Mouse (Mus musculus) neural tube, embryonic 11.5 days (tissue): Measurements from ENCODE around the gene Slc1a7. TPM values are rescaled to one million over a fixed set of nuclear protein-coding genes. Genes with fewer than 3 reads are reported as not detected.

ENCODE experiments used
- ATAC-seq: fragments of 200-750 bp; cut with Nextera tagmentation; 2 replicates; pipeline ENCODE4 v1.8.0; 2017; ENCODE audit warnings: moderate number of reproducible peaks, mild to moderate bottlenecking, moderate TSS enrichment, moderate library complexity; ENCODE audit not compliant: insufficient read depth, low FRiP score, low TSS enrichment
- DNase-seq: peaks from one replicate; pipeline ENCODE4 v3.0.0-alpha.2; 2015; ENCODE audit warnings: low spot score
- H3K27ac ChIP-seq: fragments of 300-500 bp; sonication (generic); 2 replicates; pipeline ENCODE4 v1.5.1; 2014; ENCODE audit warnings: low read depth, mild to moderate bottlenecking, low read length
- H3K27me3 ChIP-seq: fragments of 300-500 bp; sonication (generic); 2 replicates; pipeline ENCODE4 v1.6.1; 2014; ENCODE audit warnings: mild to moderate bottlenecking, low read length, mixed read lengths; ENCODE audit not compliant: control insufficient read depth, insufficient read depth
- H3K36me3 ChIP-seq: fragments of 300-500 bp; sonication (generic); 2 replicates; pipeline ENCODE4 v1.6.1; 2014; ENCODE audit warnings: mild to moderate bottlenecking, low read length, moderate library complexity, mixed read lengths; ENCODE audit not compliant: control insufficient read depth, insufficient read depth
- H3K4me1 ChIP-seq: fragments of 300-500 bp; sonication (generic); 2 replicates; pipeline ENCODE4 v1.6.1; 2014; ENCODE audit warnings: low read length, mixed read lengths; ENCODE audit not compliant: control insufficient read depth, insufficient read depth
- H3K4me2 ChIP-seq: fragments of 300-500 bp; sonication (generic); 2 replicates; pipeline ENCODE4 v1.6.1; 2014; ENCODE audit warnings: low read depth, mild to moderate bottlenecking, moderate library complexity
- H3K4me3 ChIP-seq: fragments of 300-500 bp; sonication (generic); 2 replicates; pipeline ENCODE4 v1.5.1; 2014; ENCODE audit warnings: low read depth, low read length
- H3K9ac ChIP-seq: fragments of 300-500 bp; sonication (generic); 2 replicates; pipeline ENCODE4 v1.6.1; 2014; ENCODE audit warnings: mild to moderate bottlenecking, low read length
- H3K9me3 ChIP-seq: fragments of 300-500 bp; sonication (generic); 2 replicates; pipeline ENCODE4 v1.6.1; 2016; ENCODE audit warnings: low read length; ENCODE audit not compliant: control insufficient read depth
- WGBS: fragments of 180-500 bp; shearing (Covaris S2); extraction: QIAGEN DNeasy Blood & Tissue Kit; methylation state at CpG from one replicate; pipeline ENCODE4 v1.1.7; 2014; 5-methylcytosine and 5-hydroxymethylcytosine counted together
- polyA plus RNA-seq: library from polyadenylated mRNA; unstranded; fragments of >200 nt; fragmentation: Nextera tagmentation; extraction: Ambion mirVana; gene quantifications from 2 replicates; pipeline ENCODE4 v1.2.1, GENCODE M21; 2014

The Slc1a7 gene
- polyA plus RNA-seq, result not detected in 2 replicates

DNA sequence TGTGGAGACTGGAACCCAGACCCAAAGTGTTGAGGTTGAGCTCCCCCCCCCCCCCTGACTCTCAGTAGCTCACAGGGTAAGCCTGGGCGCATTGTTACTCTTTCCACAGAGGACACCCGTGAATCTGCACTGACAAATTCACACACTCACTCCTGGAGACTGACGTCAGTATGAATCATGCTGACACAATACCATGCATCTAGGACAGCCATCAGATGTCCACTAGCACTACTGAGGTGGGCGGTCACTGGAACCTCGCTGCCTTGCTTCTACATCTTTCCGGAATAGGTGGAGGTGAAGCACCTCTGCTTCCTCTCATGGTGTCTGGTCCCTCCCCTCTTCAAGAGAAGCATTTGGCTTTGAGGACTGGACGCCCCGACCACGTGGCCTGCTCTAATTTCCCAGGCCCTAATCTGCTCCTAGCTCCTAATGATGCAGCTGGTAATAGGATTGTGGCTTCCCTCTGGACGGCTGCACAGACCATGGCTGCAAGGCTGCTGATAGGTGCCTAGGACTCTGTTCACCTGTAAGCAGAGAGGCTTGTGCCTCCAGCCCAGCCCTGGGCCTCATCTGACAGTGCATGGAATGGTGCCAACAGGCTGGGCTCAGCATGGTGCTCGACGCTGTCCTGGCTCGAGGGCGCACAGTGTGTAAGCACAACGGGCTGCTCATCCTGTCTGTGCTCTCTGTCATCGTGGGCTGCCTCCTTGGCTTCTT lies at the start of gene Slc1a7:
Gene Slc1a7 (plus strand): TSS at position 367 of the 717 bp plus-strand sequence.
- ATAC-seq, result no peak
- Histone ChIP-seq H3K36me3 (no peaks in the 10 kb centered on the region), H3K27me3 (no peaks in the 10 kb centered on the region), H3K27ac (no peak within 1 kb of the TSS), H3K9ac (no peak within 1 kb of the TSS), H3K9me3 (no peaks in the 10 kb centered on the region), H3K4me1 (no peaks in the 10 kb centered on the region), H3K4me2 (no peak within 1 kb of the TSS), H3K4me3 (no peak within 1 kb of the TSS)
- DNase-seq, result no peak
- 85% methylated on average over 16 of the region's 16 CpGs for WGBS

DNA sequence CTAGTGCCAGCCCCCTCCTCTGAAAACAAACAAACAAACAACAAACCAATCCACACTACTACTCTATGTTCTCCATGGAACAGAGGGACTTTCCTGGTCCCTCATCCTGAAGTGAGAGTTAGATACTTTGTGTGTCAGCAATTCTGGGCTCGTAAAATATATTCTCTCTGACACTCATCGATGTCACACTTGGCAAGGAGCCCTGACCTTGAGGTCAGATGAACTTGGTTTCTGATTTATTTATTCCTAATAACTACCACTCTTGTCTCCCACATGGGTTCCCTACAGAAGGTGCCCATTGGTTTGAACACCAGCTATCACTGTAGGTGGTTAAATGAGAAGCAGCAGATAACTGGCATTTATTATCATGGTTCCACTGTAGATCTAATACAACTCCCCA lies 47.8 kb upstream of the Slc1a7 start:
- ATAC-seq, result no peak
- Histone ChIP-seq H3K4me1 (peaks cover 7% of the 10 kb centered on the region; the same call in 1 of the 2 replicates), H3K9ac (no peak overlapping the region), H3K36me3 (no peaks in the 10 kb centered on the region), H3K4me3 (no peak overlapping the region), H3K27ac (no peak overlapping the region), H3K27me3 (no peaks in the 10 kb centered on the region), H3K9me3 (no peaks in the 10 kb centered on the region), H3K4me2 (no peak overlapping the region)
- WGBS, result 94% methylated on average over 2 of the region's 2 CpGs
- DNase-seq, result no peak

DNA sequence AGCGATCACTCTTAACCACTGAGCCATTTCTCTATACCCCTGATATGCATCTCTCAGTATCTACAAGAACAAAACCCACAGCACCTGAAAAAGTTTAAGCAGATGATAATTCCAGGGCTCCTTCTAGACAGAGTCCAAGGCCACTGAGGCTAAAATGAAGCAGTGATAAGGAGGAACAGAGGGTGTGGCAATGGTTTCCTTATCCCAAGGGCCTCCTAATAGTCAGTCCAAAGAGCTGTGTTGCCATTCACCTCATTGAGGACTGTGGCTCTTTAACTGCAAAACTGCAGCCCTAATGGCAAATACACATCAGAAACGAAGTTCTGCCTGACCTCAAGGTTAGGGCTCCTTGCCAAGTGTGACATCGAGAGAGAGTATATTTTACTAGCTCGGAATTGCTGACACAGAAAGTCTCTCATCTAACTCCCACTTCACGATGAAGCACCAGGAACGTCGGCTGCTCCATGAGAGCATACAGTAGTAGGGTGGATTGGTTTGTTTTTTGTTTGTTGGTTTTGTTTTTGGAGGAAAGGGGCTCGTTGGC lies 46.9 kb upstream of the Slc1a7 start:
- whole genome bisulfite sequencing, result 87% methylated on average over 8 of the region's 8 CpGs
- no peaks in the 10 kb centered on the region for H3K9me3 ChIP-seq
- DNase-seq (no peak), ATAC-seq (no peak)
- H3K36me3 ChIP-seq, result no peaks in the 10 kb centered on the region
- H3K27me3 ChIP-seq, result no peaks in the 10 kb centered on the region
- peaks cover 7% of the 10 kb centered on the region; the same call in 1 of the 2 replicates for H3K4me1 ChIP-seq
- H3K4me3 ChIP-seq, result no peak overlapping the region
- H3K27ac ChIP-seq, result no peak overlapping the region
- H3K4me2 ChIP-seq, result no peak overlapping the region
- no peak overlapping the region for H3K9ac ChIP-seq

DNA sequence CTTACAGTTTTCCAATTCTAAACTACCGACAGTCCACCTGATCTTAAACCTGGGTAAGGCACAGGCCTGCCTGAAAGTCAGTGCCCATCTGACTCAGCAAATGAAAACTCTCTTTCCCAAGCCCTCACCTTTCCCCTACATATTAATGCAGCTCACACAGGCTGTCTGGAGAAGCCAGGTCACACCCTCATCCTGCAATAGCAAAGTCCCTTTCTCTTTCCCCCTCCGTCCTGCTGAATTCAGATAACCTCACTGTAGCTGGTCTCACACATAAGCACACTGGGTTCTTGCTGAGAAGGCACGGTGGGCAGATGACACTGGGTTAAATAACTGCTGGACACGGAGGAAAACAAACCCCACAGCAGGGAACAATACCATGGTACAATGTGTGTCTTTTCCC lies 46.2 kb upstream of the Slc1a7 start:
- Histone ChIP-seq H3K27ac (no peak overlapping the region), H3K27me3 (no peaks in the 10 kb centered on the region), H3K36me3 (no peaks in the 10 kb centered on the region), H3K4me3 (no peak overlapping the region), H3K4me1 (peaks cover 7% of the 10 kb centered on the region; the same call in 1 of the 2 replicates), H3K9me3 (no peaks in the 10 kb centered on the region), H3K9ac (no peak overlapping the region), H3K4me2 (no peak overlapping the region)
- no peak for ATAC-seq
- 57% methylated on average over 4 of the region's 4 CpGs for WGBS
- no peak for DNase-seq

DNA sequence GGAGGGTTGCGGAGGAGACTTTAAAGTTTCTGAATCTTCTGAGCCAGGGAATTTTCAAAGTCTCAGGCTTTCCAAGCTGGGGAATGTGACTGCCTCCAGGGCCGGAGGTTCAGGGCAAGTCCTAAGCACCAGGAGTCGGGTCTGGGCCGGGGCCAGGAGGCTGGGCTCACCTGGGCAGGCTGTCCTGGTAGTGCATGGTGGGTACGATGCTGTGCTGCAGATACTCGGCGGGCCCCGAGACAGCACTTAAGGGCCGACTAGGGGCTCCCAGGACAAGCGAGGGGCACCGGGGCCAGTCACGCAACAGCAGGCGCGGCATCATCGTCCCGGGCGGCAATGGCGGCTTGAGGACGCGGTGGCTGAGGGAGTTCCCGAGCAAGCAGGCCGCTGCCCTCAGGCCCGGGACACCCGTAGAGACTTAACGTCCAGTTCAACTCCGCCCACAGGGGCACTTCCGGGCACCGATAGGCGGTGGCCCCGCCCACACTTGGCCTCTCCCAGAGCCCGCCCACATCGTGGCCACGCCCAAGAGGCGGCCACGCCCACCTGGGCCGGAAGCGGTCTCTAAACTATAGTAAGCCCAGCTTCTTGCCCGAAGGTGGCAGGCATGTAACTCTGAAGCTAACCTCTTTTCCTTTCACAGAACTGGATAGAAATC lies 44.9 kb upstream of the Slc1a7 start, which contains the start of gene Cpt2:
Gene Cpt2 (minus strand): TSS at position 466 of the 658 bp plus-strand sequence.
- Histone ChIP-seq H3K27me3 (no peaks in the 10 kb centered on the region), H3K9ac (peak within 1 kb of the TSS; percentile 67), H3K4me2 (peak within 1 kb of the TSS; percentile 53), H3K4me3 (peak within 1 kb of the TSS; percentile 70), H3K4me1 (peaks cover 7% of the 10 kb centered on the region; the same call in 1 of the 2 replicates), H3K9me3 (no peaks in the 10 kb centered on the region), H3K36me3 (no peaks in the 10 kb centered on the region), H3K27ac (0 out of 2 replicates have a peak within 1 kb of the TSS, but pooled peaks have one; percentile 21)
- DNase-seq (peak; percentile 98), ATAC-seq (peak; percentile 90)
- WGBS, result under 1% methylated on average over 38 of the region's 38 CpGs

DNA sequence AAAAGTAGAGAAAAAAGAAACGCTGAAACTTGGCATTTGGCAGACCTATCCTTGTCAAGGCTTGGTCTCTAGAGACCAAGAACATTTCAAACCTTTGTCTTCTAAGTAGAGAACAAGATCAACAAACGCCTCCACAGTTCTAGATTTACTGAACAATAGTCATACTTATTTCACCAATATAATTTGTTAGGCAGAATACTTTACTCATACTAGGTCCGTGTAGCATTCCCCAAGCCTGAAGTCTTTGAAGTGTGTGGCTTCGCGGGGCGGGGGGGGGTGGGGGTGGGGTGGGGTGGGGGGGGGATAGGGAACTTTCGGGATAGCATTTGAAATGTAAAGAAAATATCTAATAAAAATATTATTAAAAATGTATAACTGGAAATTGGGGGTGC lies 44.3 kb upstream of the Slc1a7 start:
- 60% methylated on average over 7 of the region's 7 CpGs for WGBS
- H3K4me1 ChIP-seq, result peaks cover 7% of the 10 kb centered on the region; the same call in 1 of the 2 replicates
- DNase-seq, result no peak
- peak overlapping the region; percentile 53 for H3K4me2 ChIP-seq
- no peak overlapping the region; the same call in 1 of the 2 replicates for H3K9ac ChIP-seq
- H3K27ac ChIP-seq, result no peak overlapping the region
- H3K36me3 ChIP-seq, result no peaks in the 10 kb centered on the region
- H3K27me3 ChIP-seq, result no peaks in the 10 kb centered on the region
- peak overlapping the region; percentile 70 for H3K4me3 ChIP-seq
- 0 out of 2 replicates have a peak, but pooled peaks have one; percentile 12 for ATAC-seq
- no peaks in the 10 kb centered on the region for H3K9me3 ChIP-seq

DNA sequence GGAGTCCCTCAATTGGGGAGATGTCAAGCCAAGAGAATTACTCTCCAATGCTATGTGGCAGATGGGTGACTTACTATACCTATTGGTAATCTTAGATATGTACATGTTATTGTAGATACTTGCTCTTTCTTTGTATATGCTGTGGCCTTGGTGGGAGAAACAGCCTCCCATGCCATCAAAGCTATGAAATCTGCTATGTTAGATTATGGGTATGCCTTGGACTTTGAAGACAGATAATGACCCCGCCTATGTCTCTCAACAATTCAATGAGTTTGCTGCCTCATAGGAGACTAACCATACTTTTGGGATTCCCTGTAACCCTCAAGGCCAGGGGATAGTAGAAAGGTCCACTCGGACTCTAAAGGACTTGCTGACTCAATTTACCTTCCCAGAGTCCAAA lies 39.9 kb upstream of the Slc1a7 start:
- Histone ChIP-seq H3K4me1 (no peaks in the 10 kb centered on the region), H3K27ac (no peak overlapping the region), H3K36me3 (no peaks in the 10 kb centered on the region), H3K4me3 (no peak overlapping the region), H3K4me2 (no peak overlapping the region), H3K27me3 (no peaks in the 10 kb centered on the region), H3K9ac (no peak overlapping the region), H3K9me3 (no peaks in the 10 kb centered on the region)
- no peak for DNase-seq
- no peak for ATAC-seq
- 76% methylated on average over 2 of the region's 2 CpGs for WGBS

DNA sequence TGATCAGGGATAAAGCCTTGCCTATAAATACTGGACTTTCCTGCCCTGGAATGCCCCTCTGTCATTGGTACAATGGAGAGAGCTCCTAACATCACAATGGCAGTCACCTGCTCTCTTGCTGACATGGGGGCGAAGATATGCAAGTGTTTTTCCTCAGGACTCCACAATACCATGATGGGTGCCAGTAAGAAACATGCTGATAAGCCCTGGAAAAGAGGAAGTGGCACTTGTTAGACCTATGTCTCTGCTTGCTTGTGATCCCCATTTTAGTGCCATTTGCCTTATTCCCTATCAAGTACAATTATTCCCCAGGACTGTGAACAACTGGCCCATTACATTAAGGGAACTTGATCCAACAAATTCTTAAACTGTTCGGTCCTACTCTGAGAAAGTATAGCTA lies 39.4 kb upstream of the Slc1a7 start:
- no peaks in the 10 kb centered on the region for H3K4me1 ChIP-seq
- no peaks in the 10 kb centered on the region for H3K9me3 ChIP-seq
- DNase-seq (no peak), ATAC-seq (no peak)
- H3K36me3 ChIP-seq, result no peaks in the 10 kb centered on the region
- no peak overlapping the region for H3K9ac ChIP-seq
- WGBS, result 83% methylated on average over 2 of the region's 2 CpGs
- H3K4me3 ChIP-seq, result no peak overlapping the region
- H3K27ac ChIP-seq, result no peak overlapping the region
- no peaks in the 10 kb centered on the region for H3K27me3 ChIP-seq
- no peak overlapping the region for H3K4me2 ChIP-seq
